Mouse (Mus musculus): ENCODE data around the gene Nfib.

GRCm38 (mm10) chr4:82715833-82716232, 10.3 kb upstream of the Nfib start:
- TF ChIP-seq GABPA (IDR thresholded peaks at IDR 0.05; ENCODE audit: insufficient replicate concordance, low read depth, low read length) (no peak), USF2 (conservative IDR thresholded peaks at IDR 0.05; ENCODE audit: low read depth, low read length) (no peak), NELFE (IDR thresholded peaks at IDR 0.05; ENCODE audit: low read depth, low read length) (no peak), CTCF (conservative IDR thresholded peaks at IDR 0.05 in 1 of 2, IDR thresholded peaks at IDR 0.05 in 1 of 2; ENCODE audit: low read depth in 2 of 2, low read length in 2 of 2) (peak in 1 of 2 experiments; percentile 36; a peak in 2 of 4 replicates), E2F4 (IDR thresholded peaks at IDR 0.05; ENCODE audit: insufficient replicate concordance, low read depth, low read length) (no peak), NRF1 (IDR thresholded peaks at IDR 0.05; ENCODE audit: low read depth, low read length) (no peak), POLR2A (IDR thresholded peaks at IDR 0.05; ENCODE audit: low read depth, low read length) (no peak), ZMIZ1 (IDR thresholded peaks at IDR 0.05; ENCODE audit: low read depth, low read length) (no peak), EP300 (IDR thresholded peaks at IDR 0.05; ENCODE audit: low read length) (no peak), ELF1 (IDR thresholded peaks at IDR 0.05; ENCODE audit: low read depth, low read length) (no peak), PAX5 (IDR thresholded peaks at IDR 0.05; ENCODE audit: low read length) (no peak)

Measured in CH12.LX (cell line).